8 mouse cellular contexts compared by ENCODE assay signal in the genomic region with DNA sequence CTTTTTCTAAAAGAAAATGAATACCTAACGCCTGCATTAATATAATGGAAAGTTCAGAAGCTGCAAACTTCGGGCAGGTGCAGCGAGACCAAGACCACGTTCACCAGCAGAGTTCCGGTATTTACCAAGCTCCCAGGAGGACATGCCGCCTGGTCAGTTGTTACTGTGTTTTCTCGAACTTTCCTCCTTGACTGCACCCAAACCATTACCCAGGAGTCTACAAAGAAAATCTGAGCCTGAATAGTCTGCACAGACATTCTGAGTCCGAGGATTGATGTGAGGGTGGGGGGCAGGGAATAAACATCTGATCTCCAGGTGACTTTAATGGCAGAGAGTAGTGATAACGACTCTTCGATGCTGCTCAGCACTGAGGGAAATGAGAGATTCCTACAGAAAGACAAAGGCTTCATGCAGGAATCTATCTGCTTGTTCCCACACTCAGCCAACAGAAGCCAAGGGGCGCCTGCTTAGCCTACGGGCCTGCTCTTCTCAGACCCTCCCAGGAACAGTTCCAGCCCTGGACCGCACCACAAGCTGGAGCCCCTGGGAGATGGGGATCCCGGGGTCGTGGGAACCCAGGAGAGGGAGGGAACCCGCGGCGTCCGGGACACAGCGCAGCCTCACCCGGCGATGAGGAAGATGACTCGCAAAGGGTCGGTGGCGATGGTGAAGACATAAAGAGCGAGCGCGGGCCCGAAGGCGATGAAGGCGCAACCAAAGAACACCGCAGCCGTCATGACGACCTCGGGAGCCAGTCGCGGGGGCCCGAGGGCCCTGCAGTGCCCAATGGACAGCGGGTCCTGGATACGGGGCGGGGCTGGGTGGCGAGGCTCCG. TPM values are rescaled to one million over a fixed set of nuclear protein-coding genes. Genes with fewer than 3 reads are reported as not detected.
DNase-seq lines count a peak whose midpoint lies in the region; ATAC-seq and TF ChIP-seq lines count a peak whose summit lies in the region.

No protein-coding gene starts in this region.

- intact Hi-C loops in heart, adult 2 months (cut with DNase I) = loop anchor here (2.0 kb wide), 1 partner anchor 40 kb away; a partner anchor contains a TSS

- 3% methylated on average over 43 of the region's 43 CpGs for WGBS in heart, adult 2 months
- 2% methylated on average over 43 of the region's 43 CpGs for WGBS in embryonic facial prominence, embryonic 15.5 days
- 3% methylated on average over 43 of the region's 43 CpGs for WGBS in limb, embryonic 11.5 days
- WGBS in small intestine, adult 2 months = 2% methylated on average over 43 of the region's 43 CpGs

- no peaks in the 10 kb centered on the region; the same call in 1 of the 2 replicates for H3K4me1 ChIP-seq in heart, adult 2 months (ENCODE audit: control insufficient read depth, insufficient read depth, low read length)
- H3K4me1 ChIP-seq in E14TG2a.4 (replicated peaks; ENCODE audit: low read depth, low read length) = peaks cover 12% of the 10 kb centered on the region
- H3K4me1 ChIP-seq in embryonic facial prominence, embryonic 15.5 days = peaks cover 3% of the 10 kb centered on the region; the same call in 1 of the 2 replicates
- H3K4me1 ChIP-seq in limb, embryonic 11.5 days (ENCODE audit: control insufficient read depth, insufficient read depth, low read length) = 0 out of 2 replicates have a peak, but pooled peaks cover 2% of the 10 kb centered on the region
- H3K4me1 ChIP-seq in small intestine, adult 2 months (ENCODE audit: control insufficient read depth, insufficient read depth, insufficient read length, low read length) = no peaks in the 10 kb centered on the region

- peak overlapping the region; percentile 84 for H3K9ac ChIP-seq in heart, adult 2 months (ENCODE audit: low read depth, low read length)
- peak overlapping the region; percentile 62 for H3K9ac ChIP-seq in embryonic facial prominence, embryonic 15.5 days
- H3K9ac ChIP-seq in limb, embryonic 11.5 days (ENCODE audit: low read length) = peak overlapping the region; percentile 70

- peak; percentile 22 for ATAC-seq in embryonic facial prominence, embryonic 15.5 days (ENCODE audit: insufficient number of reproducible peaks, low FRiP score, low TSS enrichment, low read depth)
- ATAC-seq in limb, embryonic 11.5 days (ENCODE audit: insufficient number of reproducible peaks, low FRiP score, low TSS enrichment, low read depth) = peak; percentile 40

- DNase-seq in heart, adult 2 months = no peak
- DNase-seq in heart, postnatal 4 days = no peak
- DNase-seq in limb, embryonic 11.5 days (ENCODE audit: low spot score) = no peak
- no peak for DNase-seq in layer of hippocampus, postnatal 25 days (ENCODE audit: extremely low spot score in 1 of 2, low spot score in 1 of 2)
- no peak for DNase-seq in thymus, postnatal 25 days

- H3K4me2 ChIP-seq in embryonic facial prominence, embryonic 15.5 days (replicated peaks) = peak overlapping the region; percentile 82
- H3K4me2 ChIP-seq in limb, embryonic 11.5 days (ENCODE audit: low read depth, severe bottlenecking) = peak overlapping the region; percentile 69

- no peak; the same call in 1 of the 2 replicates for TF ChIP-seq POLR2A in heart, adult 2 months (IDR thresholded peaks at IDR 0.05; ENCODE audit: insufficient read depth, low read depth, low read length)
- TF ChIP-seq POLR2A in small intestine, adult 2 months (IDR thresholded peaks at IDR 0.05; ENCODE audit: low read depth, low read length) = 0 out of 2 replicates have a peak, but pooled peaks have one; percentile 6

- H3K36me3 ChIP-seq in heart, adult 2 months (ENCODE audit: control insufficient read depth, insufficient read depth, low read length) = no peaks in the 10 kb centered on the region
- no peaks in the 10 kb centered on the region for H3K36me3 ChIP-seq in E14TG2a.4 (ENCODE audit: insufficient read depth, low read length)
- H3K36me3 ChIP-seq in embryonic facial prominence, embryonic 15.5 days = peaks cover 7% of the 10 kb centered on the region
- no peaks in the 10 kb centered on the region for H3K36me3 ChIP-seq in limb, embryonic 11.5 days (ENCODE audit: control insufficient read depth, insufficient read depth, low read length)
- H3K36me3 ChIP-seq in small intestine, adult 2 months (ENCODE audit: control insufficient read depth, insufficient read depth, low read length) = no peaks in the 10 kb centered on the region

- TF ChIP-seq CTCF in heart, adult 2 months (IDR thresholded peaks at IDR 0.05) = no peak
- TF ChIP-seq CTCF in E14TG2a.4 (conservative IDR thresholded peaks at IDR 0.05; ENCODE audit: low read length) = no peak
- TF ChIP-seq CTCF in small intestine, adult 2 months (IDR thresholded peaks at IDR 0.05; ENCODE audit: extremely low read depth, insufficient read length, insufficient replicate concordance, low read depth, low read length) = no peak

- peak overlapping the region; percentile 75 for H3K4me3 ChIP-seq in heart, adult 2 months
- peak overlapping the region; percentile 94 for H3K4me3 ChIP-seq in E14TG2a.4 (replicated peaks; ENCODE audit: low read length)
- peak overlapping the region; percentile 77 for H3K4me3 ChIP-seq in embryonic facial prominence, embryonic 15.5 days (replicated peaks)
- H3K4me3 ChIP-seq in limb, embryonic 11.5 days (ENCODE audit: low read depth, low read length) = peak overlapping the region; percentile 63
- H3K4me3 ChIP-seq in small intestine, adult 2 months (ENCODE audit: low read depth, low read length) = peak overlapping the region; percentile 74

- H3K27ac ChIP-seq in heart, adult 2 months = peak overlapping the region; percentile 88
- peak overlapping the region; percentile 90 for H3K27ac ChIP-seq in embryonic facial prominence, embryonic 15.5 days (replicated peaks)
- H3K27ac ChIP-seq in limb, embryonic 11.5 days (replicated peaks; ENCODE audit: low read depth, low read length) = peak overlapping the region; percentile 78; the same call in 1 of the 2 replicates
- H3K27ac ChIP-seq in small intestine, adult 2 months (ENCODE audit: insufficient read depth, low read depth, low read length) = peak overlapping the region; percentile 19; the same call in 1 of the 2 replicates

- no peak for TF ChIP-seq EP300 in heart, adult 2 months (IDR thresholded peaks at IDR 0.05; ENCODE audit: insufficient read depth, low read depth, low read length)

- H3K9me3 ChIP-seq in E14TG2a.4 (ENCODE audit: low read length) = no peaks in the 10 kb centered on the region
- no peaks in the 10 kb centered on the region for H3K9me3 ChIP-seq in embryonic facial prominence, embryonic 15.5 days (replicated peaks)
- no peaks in the 10 kb centered on the region for H3K9me3 ChIP-seq in limb, embryonic 11.5 days (ENCODE audit: control insufficient read depth, low read length)

- no peaks in the 10 kb centered on the region for H3K27me3 ChIP-seq in heart, adult 2 months (ENCODE audit: control insufficient read depth, insufficient read depth, low read length)
- peaks cover 29% of the 10 kb centered on the region for H3K27me3 ChIP-seq in E14TG2a.4 (ENCODE audit: insufficient read depth, low read length)
- no peaks in the 10 kb centered on the region for H3K27me3 ChIP-seq in embryonic facial prominence, embryonic 15.5 days
- H3K27me3 ChIP-seq in limb, embryonic 11.5 days (ENCODE audit: control insufficient read depth, insufficient read depth, low read length) = no peaks in the 10 kb centered on the region
- no peaks in the 10 kb centered on the region for H3K27me3 ChIP-seq in small intestine, adult 2 months (ENCODE audit: control insufficient read depth, insufficient read depth, low read length)

- H3K79me2 ChIP-seq in heart, adult 2 months (replicated peaks; ENCODE audit: control insufficient read depth, insufficient read depth, low read length) = no peaks in the 10 kb centered on the region

RNA-seq across cellular contexts. Expression of a gene that starts 0.4 kb away (rescaled TPM):
- total RNA-seq in heart, adult 2 months (2021) = 1 to 10 TPM; 4.3 to 5.2 TPM
- 2.3 and 5.4 TPM in 2 replicates for polyA plus RNA-seq in heart, adult 2 months (2012; rRNA removed)
- 1 to 10 TPM; 6.1 to 6.2 TPM for total RNA-seq in heart, postnatal 4 days (2021)
- polyA plus RNA-seq in embryonic facial prominence, embryonic 15.5 days (2015; fragmentation: Nextera tagmentation; extraction: Ambion mirVana) = 10.7 and 11.0 TPM in 2 replicates
- 13.5 and 13.6 TPM in 2 replicates for polyA plus RNA-seq in limb, embryonic 11.5 days (2014; fragmentation: Nextera tagmentation; extraction: Ambion mirVana)
- polyA plus RNA-seq in small intestine, adult 2 months (2012; rRNA removed) = 0.68 and 0.79 TPM in 2 replicates
- total RNA-seq in layer of hippocampus, postnatal 25 days (2021) = 10 to 100 TPM; 24.9 to 26.1 TPM

RNA-seq across cellular contexts. Expression of a gene that starts 2.0 kb away (rescaled TPM):
- total RNA-seq in heart, adult 2 months (2021) = under 1 TPM; 0.14 to 0.16 TPM
- 0.10 and 0.26 TPM in 2 replicates for polyA plus RNA-seq in heart, adult 2 months (2012; rRNA removed)
- under 1 TPM; 0.20 to 0.38 TPM for total RNA-seq in heart, postnatal 4 days (2021)
- polyA plus RNA-seq in embryonic facial prominence, embryonic 15.5 days (2015; fragmentation: Nextera tagmentation; extraction: Ambion mirVana) = 1.2 TPM in 2 replicates
- polyA plus RNA-seq in limb, embryonic 11.5 days (2014; fragmentation: Nextera tagmentation; extraction: Ambion mirVana) = 0.13 and 0.28 TPM in 2 replicates
- 0.06 TPM in 1 of 2 replicates, not detected in the other for polyA plus RNA-seq in small intestine, adult 2 months (2012; rRNA removed)
- total RNA-seq in layer of hippocampus, postnatal 25 days (2021) = under 1 TPM; 0.22 to 0.94 TPM

RNA-seq across cellular contexts. Expression of a gene that starts 39.7 kb away (rescaled TPM):
- 1 to 10 TPM; 1.1 to 1.2 TPM for total RNA-seq in heart, adult 2 months (2021)
- 0.43 and 2.4 TPM in 2 replicates for polyA plus RNA-seq in heart, adult 2 months (2012; rRNA removed)
- total RNA-seq in heart, postnatal 4 days (2021) = 1 to 10 TPM; 1.2 to 1.8 TPM
- polyA plus RNA-seq in embryonic facial prominence, embryonic 15.5 days (2015; fragmentation: Nextera tagmentation; extraction: Ambion mirVana) = 5.2 and 5.3 TPM in 2 replicates
- polyA plus RNA-seq in limb, embryonic 11.5 days (2014; fragmentation: Nextera tagmentation; extraction: Ambion mirVana) = 1.1 and 3.2 TPM in 2 replicates
- 0.13 and 0.22 TPM in 2 replicates for polyA plus RNA-seq in small intestine, adult 2 months (2012; rRNA removed)
- 1 to 10 TPM; 6.5 to 8.0 TPM for total RNA-seq in layer of hippocampus, postnatal 25 days (2021)

Comparison
In these comparisons a context has a peak if more than half of its experiments do, and no peak if none do; other contexts are left out.
1. H3K27ac ChIP-seq: peak in every context shown above with its lines; median percentile 90 in embryonic facial prominence, embryonic 15.5 days; 88 in heart, adult 2 months; 78 in limb, embryonic 11.5 days; 19 in small intestine, adult 2 months.